Mouse (Mus musculus) lung, adult 2 months (tissue): ENCODE results near the gene Spire2.

Experiments
- CTCF ChIP-seq: fragments of 200-500 bp; IDR thresholded peaks from 2 replicates; pipeline ENCODE4 v1.5.1; 2011; ENCODE audit warnings: mild to moderate bottlenecking, low read length, control low read depth; ENCODE audit not compliant: insufficient read depth
- POLR2A ChIP-seq: fragments of 200-500 bp; IDR thresholded peaks from 2 replicates; pipeline ENCODE4 v1.6.1; 2011; ENCODE audit warnings: low read depth, mild to moderate bottlenecking, control low read depth, low read length, borderline replicate concordance; ENCODE audit errors: extremely low read depth

GRCm38 (mm10) chr8:123317781-123318466 lies 14.6 kb upstream of the Spire2 start:
- no peak for TF ChIP-seq POLR2A
- no peak for TF ChIP-seq CTCF
